Mouse (Mus musculus): ENCODE measurements around the gene Rasgrf2.

Rasgrf2 gene

DNA sequence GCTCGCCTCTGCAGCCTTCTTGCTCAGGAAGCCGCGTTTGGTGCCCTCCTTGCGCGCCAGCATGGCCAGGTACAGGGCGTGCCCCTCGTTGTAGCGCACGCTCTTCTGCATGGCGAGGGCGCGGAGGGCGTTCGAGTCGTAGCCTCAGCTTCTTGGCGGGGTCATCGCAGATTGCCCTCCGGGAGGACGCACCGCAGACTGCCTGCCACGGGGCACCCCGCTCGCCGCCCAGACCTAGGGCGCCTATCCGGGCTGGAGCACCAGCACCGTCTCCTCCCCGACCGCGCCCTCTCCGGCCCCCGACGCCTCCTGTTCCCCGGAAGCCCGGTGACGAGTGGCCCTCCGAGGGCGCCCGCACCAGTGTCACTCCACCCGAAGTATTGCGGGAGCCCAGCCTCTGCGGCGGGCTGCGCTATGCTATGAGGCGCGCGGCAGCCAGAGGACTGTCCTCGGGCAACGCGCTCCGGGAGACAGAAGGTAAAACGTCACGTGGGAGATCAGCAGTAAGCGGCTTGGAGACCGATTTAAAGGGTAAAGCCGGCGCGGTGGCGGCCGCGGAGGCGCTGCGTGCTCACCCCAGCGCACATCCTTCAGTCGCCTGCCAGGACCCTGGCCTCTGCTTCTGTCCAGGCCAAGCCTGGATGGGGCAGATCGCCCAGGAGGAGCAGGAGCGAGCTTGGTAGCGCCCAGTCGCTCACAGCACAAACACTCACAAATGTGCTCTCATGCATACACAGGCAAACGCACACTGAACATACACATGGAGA lies at the start of gene Rasgrf2:
TSS of gene Rasgrf2 (minus strand) at position 273 of the 767 bp plus-strand sequence.
- 1% methylated on average over 70 of the region's 70 CpGs for WGBS

DNA sequence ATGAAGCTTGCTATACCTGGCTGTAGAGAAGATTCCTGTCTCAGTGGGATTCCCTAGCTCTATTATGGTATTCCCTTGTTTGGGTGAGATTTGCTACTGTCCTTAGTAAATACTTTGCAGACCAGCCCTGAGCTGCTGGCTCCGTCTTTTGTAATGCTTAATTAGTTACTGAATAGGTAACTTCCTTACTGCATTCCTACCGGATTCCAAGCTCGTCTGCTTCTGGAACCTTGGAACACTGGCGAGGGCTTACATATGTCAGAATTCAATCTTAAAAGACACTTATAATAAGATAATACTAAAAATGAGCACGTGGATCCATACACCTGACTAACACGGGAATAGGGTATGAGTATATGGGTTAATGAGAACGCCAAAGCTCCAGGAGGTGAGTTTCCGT lies 41.2 kb upstream of the Rasgrf2 start:
- 85% methylated on average over 8 of the region's 8 CpGs for WGBS

DNA sequence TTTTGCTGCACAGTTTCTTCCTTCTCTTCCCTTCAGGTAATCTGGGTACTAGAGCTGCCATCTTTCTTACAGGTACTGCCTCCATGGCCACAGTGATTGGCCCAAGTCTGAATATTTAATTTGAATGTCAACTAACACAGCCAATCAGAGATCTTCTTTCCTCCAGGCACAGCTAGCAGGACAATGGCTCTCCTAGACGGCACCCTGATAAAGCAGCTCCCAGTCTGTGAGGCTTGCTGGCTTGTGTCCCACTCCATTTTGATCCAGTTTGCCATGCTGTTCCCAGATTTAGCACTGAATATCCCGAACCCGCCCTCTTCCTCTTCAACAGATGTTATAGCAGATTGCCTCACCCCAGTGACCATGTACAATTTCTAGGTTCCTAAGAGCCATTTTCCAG lies 19.1 kb upstream of the Rasgrf2 start:
- 49% methylated on average over 3 of the region's 3 CpGs for WGBS

DNA sequence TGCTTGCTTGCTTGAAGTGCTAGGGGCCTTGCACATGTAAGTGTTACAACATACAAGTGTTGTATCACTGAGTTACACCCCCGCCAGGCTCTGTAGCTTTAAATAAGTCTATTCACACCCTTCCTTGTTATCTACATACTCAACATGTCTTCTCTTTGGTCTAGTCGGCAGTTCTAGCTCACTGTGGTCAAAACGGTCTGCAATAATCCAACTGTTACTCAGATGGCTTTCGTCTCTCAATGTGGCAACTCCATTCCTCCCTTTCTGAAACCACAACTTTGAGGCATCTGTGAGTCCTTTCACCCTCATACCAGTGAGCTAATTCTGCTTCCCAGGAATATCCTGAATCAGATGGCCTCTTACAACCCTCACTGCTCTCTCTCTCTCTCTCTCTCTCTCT lies 17.4 kb upstream of the Rasgrf2 start:
- WGBS: 59% methylated on average over 4 of the region's 4 CpGs

DNA sequence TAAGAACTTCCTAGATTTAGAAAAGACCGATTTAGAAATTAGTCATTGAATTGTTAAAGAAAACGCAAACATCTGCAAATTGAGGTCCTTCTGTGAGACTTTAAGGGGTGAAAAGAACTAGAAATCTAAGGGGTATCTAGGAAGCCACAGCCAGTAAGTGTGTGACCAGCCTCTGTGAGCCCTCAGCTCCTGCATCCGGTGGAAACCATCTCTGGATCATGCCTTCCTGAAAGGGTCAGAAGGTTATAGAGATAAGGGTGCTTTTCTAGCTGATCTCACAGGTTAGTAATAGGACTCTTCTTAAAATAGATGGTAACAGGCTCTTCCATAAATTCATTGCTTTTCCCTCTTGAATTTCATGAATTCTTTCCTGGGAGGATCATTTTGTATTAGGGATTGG lies 3.3 kb upstream of the Rasgrf2 start:
- WGBS: 88% methylated on average over 3 of the region's 3 CpGs

DNA sequence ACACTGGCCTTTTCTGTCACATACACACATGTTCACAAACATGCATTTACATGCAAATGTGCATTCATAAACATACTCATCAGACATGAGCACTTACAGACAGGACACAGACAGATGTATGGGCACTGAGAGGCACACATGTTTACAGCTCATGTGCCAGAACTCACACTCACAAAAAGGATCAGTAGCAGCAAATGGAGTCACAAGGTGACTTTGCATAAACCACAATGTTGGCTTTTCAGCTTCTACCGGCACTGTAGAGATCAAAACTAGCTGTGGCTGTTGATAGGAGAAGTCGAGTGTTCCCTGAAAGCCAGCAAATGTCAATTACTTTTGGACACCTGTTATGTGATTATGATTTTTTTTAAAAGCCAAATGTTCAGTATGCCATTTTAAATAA lies 1.1 kb upstream of the Rasgrf2 start:
- WGBS: 46% methylated on average over 2 of the region's 2 CpGs

DNA sequence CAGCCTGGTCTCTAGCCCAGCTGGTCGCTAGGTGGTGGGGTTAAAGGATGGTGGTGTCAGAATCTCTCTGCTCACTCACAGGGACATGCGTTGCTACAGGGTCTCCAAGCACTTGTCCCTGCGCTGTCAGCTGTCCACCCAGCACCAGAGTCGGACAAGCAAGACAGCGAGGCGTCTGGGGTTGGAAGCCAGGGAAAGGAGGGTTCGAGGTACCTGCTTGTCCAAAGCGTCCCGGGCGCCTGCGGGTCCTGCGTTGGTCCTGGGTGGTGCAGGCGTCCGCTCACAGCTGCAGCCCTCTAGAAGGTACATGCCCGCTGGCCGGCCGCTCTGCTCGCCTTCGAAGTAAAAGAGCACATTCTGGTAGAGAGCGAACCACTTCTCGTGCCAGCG lies 467 bp downstream of the Rasgrf2 start:
- 10% methylated on average over 22 of the region's 22 CpGs for WGBS

DNA sequence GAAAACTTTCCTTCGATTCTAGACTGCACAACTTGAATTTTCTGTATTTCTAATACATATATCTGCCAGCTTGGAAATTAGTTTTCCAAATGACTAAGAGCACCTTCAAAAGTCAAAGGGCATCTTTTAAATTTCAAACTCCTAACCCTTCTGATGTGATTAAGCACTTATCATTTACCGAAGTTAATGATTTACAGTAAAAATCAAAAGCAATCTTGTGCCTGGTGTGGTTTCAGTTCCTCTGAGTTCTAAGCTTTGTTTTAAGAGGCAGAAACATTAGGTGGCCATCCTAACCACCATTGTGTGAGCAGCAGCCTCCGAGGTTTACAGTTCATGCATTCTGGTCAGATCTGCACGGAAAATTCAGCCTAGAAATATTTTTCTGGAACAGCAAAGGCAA lies 1.6 kb downstream of the Rasgrf2 start:
- 58% methylated on average over 4 of the region's 4 CpGs for WGBS

DNA sequence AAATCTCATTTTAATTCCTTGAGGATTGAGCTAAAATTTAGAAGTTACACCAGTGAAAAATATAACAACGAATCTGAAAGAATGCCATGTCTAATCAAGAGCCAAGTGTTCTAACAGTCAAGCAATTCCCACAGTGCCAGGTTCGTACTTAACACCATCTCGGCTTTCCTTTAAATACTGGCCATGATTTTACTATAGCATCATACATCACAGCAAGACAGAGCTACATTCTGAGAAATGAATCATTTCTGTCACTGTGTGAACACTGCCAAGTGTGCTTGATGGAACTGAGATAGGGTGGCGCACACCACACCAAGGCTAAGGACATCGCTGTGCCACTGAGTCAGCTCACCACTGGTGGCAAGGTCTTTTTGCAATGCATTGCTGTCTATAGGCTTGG lies 5.6 kb downstream of the Rasgrf2 start:
- WGBS: 59% methylated on average over 5 of the region's 5 CpGs

DNA sequence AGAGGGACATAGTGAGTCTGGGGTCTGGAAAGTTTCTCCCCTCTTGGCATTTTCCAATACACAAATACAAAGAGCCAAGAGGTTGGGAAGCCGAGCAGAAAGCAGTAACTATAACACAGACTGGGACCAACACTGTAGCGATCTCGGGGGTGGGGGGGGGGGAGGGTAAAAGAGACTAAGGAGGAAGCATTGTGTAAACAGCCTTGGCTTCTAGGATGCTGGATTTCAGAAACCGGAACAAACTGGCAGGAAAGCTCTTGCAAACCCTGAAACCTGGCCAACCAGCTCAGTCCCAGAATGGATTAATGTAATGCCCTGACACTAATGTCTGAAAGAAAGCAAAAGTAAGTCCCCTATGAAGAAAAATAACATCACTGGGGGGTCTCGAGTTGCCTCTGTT lies 11.8 kb downstream of the Rasgrf2 start:
- whole genome bisulfite sequencing: 41% methylated on average over 5 of the region's 5 CpGs

DNA sequence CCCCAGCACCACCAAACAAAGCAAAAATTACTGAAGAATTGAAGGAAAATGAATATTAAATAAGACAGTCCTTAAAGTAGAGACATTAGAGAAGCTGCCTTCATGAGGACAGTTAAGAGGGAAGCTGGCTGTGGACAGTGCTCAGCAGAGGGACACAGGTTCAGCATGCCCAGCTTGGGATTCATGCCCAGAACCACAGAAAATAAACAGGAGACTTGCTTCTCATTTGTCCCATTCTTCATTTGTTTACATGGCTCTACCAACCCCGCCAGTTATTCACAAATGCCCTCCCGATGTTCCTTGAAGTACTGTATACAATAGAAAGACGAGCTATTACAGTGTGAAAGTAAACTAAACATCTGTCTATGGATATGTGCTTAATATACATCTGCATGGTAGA lies 17.4 kb downstream of the Rasgrf2 start:
- 63% methylated on average over 3 of the region's 3 CpGs for WGBS

DNA sequence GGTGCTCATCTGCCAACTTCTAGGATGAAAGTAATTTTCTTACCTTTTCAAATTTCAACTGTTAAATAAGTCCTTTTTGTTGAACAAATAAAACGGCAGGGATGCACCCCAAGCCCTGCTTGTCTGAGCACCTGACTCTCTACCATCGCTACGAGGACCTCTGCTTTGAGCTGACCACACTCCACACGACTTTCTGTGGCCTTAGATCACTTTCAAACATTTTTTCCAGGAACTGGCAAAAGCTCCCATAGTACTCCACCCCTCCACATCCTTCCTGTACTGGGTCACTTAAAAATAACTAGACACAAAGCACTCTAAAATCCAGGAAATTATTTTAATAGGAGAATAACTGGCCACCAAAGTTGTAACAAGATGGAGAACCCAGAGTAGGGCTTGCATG lies 23.2 kb downstream of the Rasgrf2 start:
- WGBS: 76% methylated on average over 4 of the region's 4 CpGs

DNA sequence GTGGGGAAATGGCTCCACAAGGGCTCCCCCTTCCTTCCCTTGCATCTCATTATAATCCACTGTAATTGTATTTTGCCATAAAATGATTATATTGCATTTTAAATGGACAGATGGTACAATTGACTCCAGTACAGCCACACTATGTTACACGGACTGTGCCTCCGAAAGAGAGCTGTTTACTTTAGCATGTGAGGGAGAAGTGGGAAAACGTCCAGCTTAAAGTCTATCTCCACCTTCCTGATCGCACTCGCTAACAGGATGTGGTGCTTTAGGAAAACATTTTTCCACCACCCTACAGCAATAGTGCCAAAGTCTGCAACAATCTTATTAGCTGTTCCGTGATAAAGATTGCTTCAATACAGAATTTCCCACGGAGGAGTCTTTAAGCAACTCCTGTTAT lies 27.2 kb downstream of the Rasgrf2 start:
- WGBS: 34% methylated on average over 7 of the region's 7 CpGs

DNA sequence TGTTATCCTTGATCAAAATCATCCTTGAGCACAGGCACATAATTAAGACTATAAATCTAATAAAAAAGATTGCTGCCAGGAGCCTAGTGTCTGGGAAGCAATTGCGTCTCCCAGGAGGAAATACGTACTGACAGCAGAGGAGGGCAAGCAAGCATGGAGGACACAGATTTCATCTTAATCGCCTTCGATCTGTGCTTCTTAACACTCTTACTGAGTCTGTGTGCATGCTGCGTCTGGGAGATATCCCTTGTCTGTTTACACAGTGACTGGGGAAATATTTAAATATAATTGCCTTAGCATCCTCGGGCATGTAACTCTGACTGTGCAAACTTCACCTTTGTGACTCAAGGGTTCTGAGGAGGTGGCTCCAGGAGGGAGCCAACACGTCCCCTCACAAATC lies 33.0 kb downstream of the Rasgrf2 start:
- 82% methylated on average over 7 of the region's 7 CpGs for WGBS

DNA sequence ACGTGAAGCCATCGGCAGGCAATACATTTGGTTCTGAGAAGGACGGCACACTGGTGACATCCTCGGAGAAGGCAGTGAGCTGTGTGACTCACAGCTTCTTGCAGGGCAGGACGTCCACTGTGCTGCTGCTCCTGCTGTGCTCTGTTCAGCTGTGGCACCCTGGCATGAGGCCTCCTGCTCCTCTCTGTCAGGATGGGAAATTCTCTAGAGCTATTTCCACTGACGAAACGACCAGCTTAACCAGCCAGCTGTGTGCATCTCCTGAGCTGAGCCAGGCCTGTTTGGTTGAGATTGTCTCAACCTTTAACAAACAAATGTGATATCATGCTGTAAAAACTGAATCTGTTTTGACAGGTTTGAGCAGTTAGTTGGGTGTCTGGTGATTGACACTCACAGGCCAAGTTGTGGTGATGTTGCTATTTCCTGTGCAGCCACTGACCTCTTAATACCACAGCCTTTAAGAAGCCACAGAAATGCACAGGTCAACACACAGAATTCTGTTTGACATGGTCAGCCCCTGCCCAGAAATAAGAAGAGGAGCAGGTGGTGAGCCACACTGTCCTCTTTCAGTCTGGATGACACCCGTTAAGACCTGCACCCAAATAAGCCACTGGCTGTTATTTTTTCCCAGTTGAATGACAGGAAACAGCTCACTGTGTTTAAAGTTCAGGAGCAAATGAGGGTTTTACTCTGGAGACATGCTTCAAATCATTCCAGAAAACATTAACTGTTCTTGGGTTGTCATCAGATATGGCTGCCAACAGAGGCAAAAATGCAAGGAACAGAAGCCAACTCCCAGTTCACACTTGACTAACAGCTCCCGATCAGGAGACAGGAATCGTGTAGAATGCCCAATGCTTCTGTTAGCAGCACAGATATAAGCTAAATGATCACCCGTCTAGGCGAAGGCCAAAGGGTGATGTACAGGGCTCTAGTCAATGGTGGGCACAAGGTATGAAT lies 36.0 kb downstream of the Rasgrf2 start:
- 55% methylated on average over 12 of the region's 12 CpGs for WGBS

DNA sequence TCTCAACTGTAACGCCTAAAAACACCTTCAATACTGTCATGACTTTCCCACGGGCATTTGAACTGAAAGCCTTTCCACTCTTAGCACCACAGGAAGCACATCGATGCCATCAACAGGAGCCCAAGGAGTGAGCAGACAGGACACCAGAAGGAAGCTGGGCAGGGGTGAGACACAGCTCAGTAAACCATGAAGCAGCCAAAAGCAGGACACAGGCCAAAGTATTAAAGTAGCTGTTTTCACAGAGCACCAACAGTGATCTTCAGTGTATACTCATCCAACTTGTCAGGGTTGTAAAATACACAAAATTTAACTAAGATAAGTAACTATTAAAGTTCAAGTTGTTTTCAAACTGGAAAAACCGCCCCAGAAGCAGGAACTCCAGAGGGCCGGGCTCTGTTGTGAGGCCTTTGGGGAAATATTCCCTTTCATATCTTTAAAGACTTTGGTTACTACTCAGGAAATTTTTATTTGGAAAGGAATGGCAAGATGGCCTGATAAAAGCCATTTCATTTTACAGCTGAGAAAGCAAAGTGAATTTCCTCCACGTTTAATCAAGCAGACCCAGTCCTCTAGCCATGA lies 37.7 kb downstream of the Rasgrf2 start:
- WGBS: 78% methylated on average over 6 of the region's 6 CpGs

DNA sequence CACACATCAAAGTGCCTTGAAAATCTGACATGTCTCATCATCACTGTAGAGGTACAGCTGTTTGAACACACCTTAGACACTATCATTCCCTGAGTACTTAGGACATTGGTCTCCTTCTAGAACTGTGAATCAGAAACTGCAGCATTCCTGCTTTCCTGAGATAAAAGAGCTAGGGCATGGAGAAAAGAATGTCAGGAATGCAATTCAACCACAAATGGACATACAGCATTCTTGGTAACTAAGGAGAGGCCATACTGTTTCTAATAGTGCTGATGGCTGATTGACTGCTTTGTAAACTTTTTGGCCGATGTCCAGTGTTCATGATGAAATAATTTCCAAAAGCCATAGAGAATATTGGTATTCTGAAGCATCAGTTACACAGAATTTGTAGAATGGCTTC lies 58.3 kb downstream of the Rasgrf2 start:
- WGBS: 90% methylated on average over 1 of the region's 1 CpGs

DNA sequence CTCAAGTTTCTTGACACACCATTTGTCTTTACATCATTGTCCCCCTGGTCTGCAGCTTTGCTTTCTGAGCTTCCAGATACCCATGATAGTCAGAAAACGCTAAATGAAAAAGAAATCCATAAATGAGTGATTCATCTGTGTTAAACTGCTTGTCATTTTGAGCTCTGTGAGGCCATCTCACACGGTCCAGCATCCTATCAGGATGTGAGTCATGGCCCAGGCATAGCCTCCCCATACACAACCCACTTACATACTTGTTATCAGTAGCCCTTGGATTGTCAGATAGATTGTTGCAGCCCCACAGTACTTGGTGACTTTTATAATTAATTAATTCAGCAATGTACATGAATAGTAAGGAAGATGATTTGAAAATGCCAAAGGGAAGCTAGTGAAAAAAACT lies 63.6 kb downstream of the Rasgrf2 start:
- WGBS: 64% methylated on average over 2 of the region's 2 CpGs

DNA sequence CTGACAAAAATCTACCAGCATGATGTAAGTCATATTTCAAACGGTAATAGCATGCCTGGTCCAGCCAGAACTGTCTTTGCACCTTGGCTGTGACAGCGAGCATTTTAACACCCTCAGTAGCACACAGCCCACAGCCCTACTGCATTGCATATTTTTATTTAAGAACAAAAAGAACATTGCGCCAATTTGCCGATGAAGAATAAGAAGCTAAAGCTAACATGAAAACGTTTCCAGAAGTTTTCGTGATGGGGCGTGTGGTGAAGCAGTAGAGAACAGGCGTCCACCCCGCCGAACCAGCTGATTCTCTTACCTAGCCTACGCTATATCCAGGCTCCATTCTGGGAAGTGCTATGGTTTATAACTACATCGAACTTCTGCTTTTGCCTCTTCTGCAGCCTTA lies 77.7 kb downstream of the Rasgrf2 start:
- WGBS: 59% methylated on average over 12 of the region's 12 CpGs

DNA sequence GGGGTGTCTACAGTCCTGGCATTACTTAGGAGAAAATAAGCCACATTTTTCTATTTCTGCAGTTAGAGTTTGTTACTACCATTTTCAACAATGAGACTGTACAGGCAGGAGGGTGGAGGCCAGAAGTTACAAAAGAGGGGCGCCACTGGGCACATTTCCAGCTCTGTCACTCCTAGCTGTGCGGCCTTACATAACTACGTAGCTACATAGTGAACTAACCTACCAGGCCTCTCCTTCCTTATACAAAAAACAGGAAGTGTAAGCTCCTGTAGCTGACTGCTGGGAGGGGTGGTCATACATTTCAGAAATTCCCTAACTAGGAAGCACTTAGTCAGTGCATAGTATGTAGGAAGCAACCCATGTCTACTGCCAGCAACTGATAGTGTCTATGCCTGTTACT lies 78.5 kb downstream of the Rasgrf2 start:
- WGBS: 79% methylated on average over 3 of the region's 3 CpGs

DNA sequence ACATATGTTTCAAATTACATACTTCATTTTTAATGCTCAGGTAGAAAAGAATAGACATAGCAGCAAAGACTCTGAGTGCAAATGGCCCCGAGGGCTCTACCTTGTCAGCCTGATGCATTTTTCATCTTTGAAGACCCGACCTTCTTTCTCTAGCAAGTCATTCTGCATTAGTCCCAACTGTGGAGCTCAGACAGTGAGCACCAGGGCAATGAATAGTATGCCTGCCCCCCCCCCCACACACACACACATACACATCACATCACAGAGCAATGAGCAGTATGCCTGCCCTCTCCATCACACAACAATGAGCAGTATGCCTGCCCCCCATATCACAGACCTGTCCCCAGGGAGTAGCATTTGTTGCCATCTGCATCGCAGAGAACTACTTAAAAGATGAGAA lies 80.2 kb downstream of the Rasgrf2 start:
- WGBS: 89% methylated on average over 3 of the region's 3 CpGs
